Mouse (Mus musculus): ENCODE measurements around the gene Fam19a2.

- TF ChIP-seq POLR2A (IDR thresholded peaks at IDR 0.05; ENCODE audit: borderline replicate concordance, control insufficient read depth, low read depth, low read length) = no peak
- TF ChIP-seq CTCF (IDR thresholded peaks at IDR 0.05; ENCODE audit: control insufficient read depth, insufficient read depth, low read length) = no peak
Measured at GRCm38 (mm10) chr10:123721952-123722460, 458.2 kb downstream of the Fam19a2 start.

Measured in bone marrow, adult 2 months (tissue).